Mouse (Mus musculus): Measurements from ENCODE around the gene Calu. TPM values are rescaled to one million over a fixed set of nuclear protein-coding genes. Genes with fewer than 3 reads are reported as not detected.

Gene Calu
- polyA plus RNA-seq, 1 experiment from 2014 or later: 166 TPM

- no peaks in the 10 kb centered on the region; the same call in 1 of the 2 replicates for H3K27me3 ChIP-seq (replicated peaks; ENCODE audit: control insufficient read depth, insufficient read depth, low read length)
- H3K36me3 ChIP-seq (ENCODE audit: control insufficient read depth, insufficient read depth, low read length): no peaks in the 10 kb centered on the region
- H3K27ac ChIP-seq (ENCODE audit: low read depth, low read length): peak overlapping the region; percentile 79
- peak; percentile 69 for ATAC-seq
- H3K4me2 ChIP-seq (ENCODE audit: low read length): peak overlapping the region; percentile 96
- H3K9me3 ChIP-seq (ENCODE audit: control insufficient read depth, low read length): no peaks in the 10 kb centered on the region
- peaks cover 20% of the 10 kb centered on the region for H3K4me1 ChIP-seq (ENCODE audit: control insufficient read depth, insufficient read depth, low read depth, low read length)
- WGBS: 2% methylated on average over 22 of the region's 24 CpGs
- peak overlapping the region; percentile 80 for H3K4me3 ChIP-seq (ENCODE audit: low read length)
- H3K9ac ChIP-seq (ENCODE audit: low read depth, low read length): peak overlapping the region; percentile 85
Observed at GRCm38 (mm10) chr6:29396714-29397540, 49.1 kb downstream of the Calu start.

DNA sequence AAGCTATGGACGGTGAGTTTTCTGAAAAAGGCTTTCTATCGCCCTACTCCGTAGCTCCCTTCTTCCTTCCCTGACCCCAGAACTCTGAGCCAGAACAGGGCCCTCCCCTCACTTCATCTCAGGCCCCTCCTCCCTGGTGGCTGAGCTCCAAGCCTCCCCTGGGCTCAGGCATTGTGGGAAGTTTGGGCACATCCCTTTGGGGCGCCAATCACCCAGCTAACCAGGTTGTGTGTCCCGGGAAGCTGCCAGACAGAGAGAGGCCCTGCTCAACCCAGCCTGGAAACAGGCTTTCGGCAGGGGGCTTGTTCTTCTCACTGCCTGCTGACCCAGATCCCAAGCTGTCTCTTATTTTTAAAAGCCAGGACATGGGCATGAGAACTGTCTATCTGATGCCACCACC lies 49.7 kb downstream of the Calu start:
- Histone ChIP-seq H3K27me3 (replicated peaks; ENCODE audit: control insufficient read depth, insufficient read depth, low read length) (no peaks in the 10 kb centered on the region; the same call in 1 of the 2 replicates), H3K9me3 (ENCODE audit: control insufficient read depth, low read length) (no peaks in the 10 kb centered on the region), H3K4me1 (ENCODE audit: control insufficient read depth, insufficient read depth, low read depth, low read length) (peaks cover 20% of the 10 kb centered on the region), H3K4me2 (ENCODE audit: low read length) (peak overlapping the region; percentile 96), H3K9ac (ENCODE audit: low read depth, low read length) (peak overlapping the region; percentile 85), H3K4me3 (ENCODE audit: low read length) (peak overlapping the region; percentile 80), H3K27ac (ENCODE audit: low read depth, low read length) (peak overlapping the region; percentile 79; the same call in 1 of the 2 replicates), H3K36me3 (ENCODE audit: control insufficient read depth, insufficient read depth, low read length) (no peaks in the 10 kb centered on the region)
- ATAC-seq: peak; percentile 66
- WGBS: 6% methylated on average over 6 of the region's 6 CpGs

GRCm38 (mm10) chr6:29399851-29400250 lies 52.0 kb downstream of the Calu start:
- Histone ChIP-seq H3K27me3 (replicated peaks; ENCODE audit: control insufficient read depth, insufficient read depth, low read length) (no peaks in the 10 kb centered on the region; the same call in 1 of the 2 replicates), H3K36me3 (ENCODE audit: control insufficient read depth, insufficient read depth, low read length) (no peaks in the 10 kb centered on the region), H3K9ac (ENCODE audit: low read depth, low read length) (no peak overlapping the region), H3K4me3 (ENCODE audit: low read length) (no peak overlapping the region), H3K9me3 (ENCODE audit: control insufficient read depth, low read length) (no peaks in the 10 kb centered on the region), H3K4me1 (ENCODE audit: control insufficient read depth, insufficient read depth, low read depth, low read length) (peaks cover 20% of the 10 kb centered on the region), H3K27ac (ENCODE audit: low read depth, low read length) (no peak overlapping the region), H3K4me2 (ENCODE audit: low read length) (no peak overlapping the region)
- ATAC-seq: no peak
- WGBS: 71% methylated on average over 4 of the region's 4 CpGs

DNA sequence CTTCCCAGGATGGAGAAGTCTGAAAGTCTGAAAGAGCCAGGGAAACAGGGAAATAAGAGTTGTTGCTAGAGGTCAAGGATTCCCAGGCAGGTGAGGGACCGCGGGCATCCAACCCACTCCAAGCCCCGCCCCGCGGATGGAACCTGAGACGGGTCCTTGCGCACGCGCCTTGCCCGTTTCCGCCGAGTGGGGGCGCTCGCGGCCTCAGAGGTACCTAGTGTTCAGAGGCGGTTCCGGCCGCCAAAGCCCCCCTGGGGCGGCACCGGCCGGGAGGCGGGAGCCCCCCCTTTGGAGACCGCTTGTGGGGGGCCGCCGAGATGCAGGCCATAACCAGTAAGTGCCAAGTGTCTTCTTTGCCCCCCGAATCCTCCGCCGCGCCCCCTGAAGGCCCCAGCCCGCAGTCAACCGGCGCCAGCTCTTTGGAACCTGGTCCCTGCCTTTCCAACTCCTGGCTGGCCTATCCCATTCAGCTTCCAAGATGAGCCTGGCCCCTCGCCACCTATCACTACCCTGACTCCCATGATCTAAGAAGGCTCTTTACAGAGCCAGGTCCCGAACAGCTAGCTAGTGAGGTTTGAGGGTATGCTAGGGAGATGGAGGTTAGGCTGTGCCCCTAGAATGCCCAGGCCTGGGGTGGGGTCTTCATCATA lies 54.9 kb downstream of the Calu start:
- Histone ChIP-seq H3K36me3 (ENCODE audit: control insufficient read depth, insufficient read depth, low read length) (no peaks in the 10 kb centered on the region), H3K4me3 (ENCODE audit: low read length) (no peak overlapping the region), H3K27ac (ENCODE audit: low read depth, low read length) (no peak overlapping the region), H3K4me2 (ENCODE audit: low read length) (peak overlapping the region; percentile 32; the same call in 1 of the 2 replicates), H3K4me1 (ENCODE audit: control insufficient read depth, insufficient read depth, low read depth, low read length) (peaks cover 2% of the 10 kb centered on the region; the same call in 1 of the 2 replicates), H3K9ac (ENCODE audit: low read depth, low read length) (no peak overlapping the region), H3K9me3 (ENCODE audit: control insufficient read depth, low read length) (no peaks in the 10 kb centered on the region), H3K27me3 (replicated peaks; ENCODE audit: control insufficient read depth, insufficient read depth, low read length) (no peaks in the 10 kb centered on the region; the same call in 1 of the 2 replicates)
- no peak for ATAC-seq
- WGBS: 6% methylated on average over 30 of the region's 34 CpGs

DNA sequence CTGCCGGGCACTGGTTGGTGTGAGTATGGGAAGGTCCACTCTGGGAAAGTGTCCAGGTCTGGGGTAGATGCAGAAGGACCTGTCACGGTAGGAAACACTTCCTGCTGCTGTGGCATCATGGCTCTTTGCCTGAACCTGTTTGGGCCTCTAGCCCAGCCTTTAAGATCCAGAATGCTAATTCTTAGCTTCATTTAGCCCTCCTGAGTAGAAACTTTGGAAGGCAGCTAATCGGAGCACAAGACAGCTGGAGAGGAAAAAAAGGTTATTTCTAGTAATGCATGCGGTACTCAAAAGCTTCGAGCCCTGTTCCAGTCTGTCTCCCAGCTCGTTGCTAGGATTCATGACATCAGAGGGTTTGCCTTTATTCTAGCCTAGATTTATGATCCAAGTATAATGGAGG lies 58.5 kb downstream of the Calu start:
- Histone ChIP-seq H3K9ac (ENCODE audit: low read depth, low read length) (no peak overlapping the region), H3K27me3 (replicated peaks; ENCODE audit: control insufficient read depth, insufficient read depth, low read length) (no peaks in the 10 kb centered on the region; the same call in 1 of the 2 replicates), H3K4me3 (ENCODE audit: low read length) (no peak overlapping the region), H3K9me3 (ENCODE audit: control insufficient read depth, low read length) (no peaks in the 10 kb centered on the region), H3K27ac (ENCODE audit: low read depth, low read length) (no peak overlapping the region), H3K4me2 (ENCODE audit: low read length) (no peak overlapping the region), H3K36me3 (ENCODE audit: control insufficient read depth, insufficient read depth, low read length) (peaks cover 12% of the 10 kb centered on the region), H3K4me1 (ENCODE audit: control insufficient read depth, insufficient read depth, low read depth, low read length) (no peaks in the 10 kb centered on the region)
- WGBS: 67% methylated on average over 6 of the region's 6 CpGs
- ATAC-seq: peak; percentile 71

DNA sequence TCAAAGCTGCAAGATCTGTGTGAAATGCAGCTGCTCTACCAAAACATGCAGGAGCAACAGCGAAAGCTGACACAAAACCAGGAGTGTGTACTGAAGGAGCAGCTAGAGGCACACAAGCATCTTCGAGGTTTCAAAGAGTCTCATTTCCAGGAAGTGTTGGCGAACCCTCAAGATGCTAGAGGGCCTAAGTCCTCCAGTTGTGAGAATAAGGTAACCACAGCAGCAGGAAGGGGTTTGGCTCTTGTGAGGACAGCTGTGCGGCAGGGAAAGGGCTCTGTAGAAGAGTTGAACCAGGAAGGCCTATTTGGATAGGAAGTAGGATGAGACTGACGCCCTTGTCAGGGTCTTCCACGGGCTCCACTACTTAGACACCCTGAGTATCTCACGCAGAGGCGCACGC lies 67.6 kb downstream of the Calu start:
- Histone ChIP-seq H3K9ac (ENCODE audit: low read depth, low read length) (no peak overlapping the region), H3K36me3 (ENCODE audit: control insufficient read depth, insufficient read depth, low read length) (peaks cover 16% of the 10 kb centered on the region)
- no peak for ATAC-seq

GRCm38 (mm10) chr6:29420596-29420995 lies 72.7 kb downstream of the Calu start:
- Histone ChIP-seq H3K4me2 (ENCODE audit: low read length) (no peak overlapping the region), H3K27ac (ENCODE audit: low read depth, low read length) (no peak overlapping the region), H3K9ac (ENCODE audit: low read depth, low read length) (no peak overlapping the region), H3K36me3 (ENCODE audit: control insufficient read depth, insufficient read depth, low read length) (peaks cover 7% of the 10 kb centered on the region; the same call in 1 of the 2 replicates), H3K4me1 (ENCODE audit: control insufficient read depth, insufficient read depth, low read depth, low read length) (no peaks in the 10 kb centered on the region), H3K9me3 (ENCODE audit: control insufficient read depth, low read length) (no peaks in the 10 kb centered on the region), H3K4me3 (ENCODE audit: low read length) (no peak overlapping the region), H3K27me3 (replicated peaks; ENCODE audit: control insufficient read depth, insufficient read depth, low read length) (no peaks in the 10 kb centered on the region)
- WGBS: 80% methylated on average over 2 of the region's 2 CpGs
- ATAC-seq: no peak

More for the DNA sequence above, 67.6 kb downstream of the Calu start:
- Histone ChIP-seq H3K4me3 (ENCODE audit: low read length) (no peak overlapping the region), H3K9me3 (ENCODE audit: control insufficient read depth, low read length) (no peaks in the 10 kb centered on the region), H3K27me3 (replicated peaks; ENCODE audit: control insufficient read depth, insufficient read depth, low read length) (no peaks in the 10 kb centered on the region), H3K4me2 (ENCODE audit: low read length) (no peak overlapping the region), H3K4me1 (ENCODE audit: control insufficient read depth, insufficient read depth, low read depth, low read length) (no peaks in the 10 kb centered on the region), H3K27ac (ENCODE audit: low read depth, low read length) (no peak overlapping the region)
- WGBS: 87% methylated on average over 9 of the region's 9 CpGs

- Histone ChIP-seq H3K4me1 (ENCODE audit: control insufficient read depth, insufficient read depth, low read depth, low read length) (no peaks in the 10 kb centered on the region), H3K4me3 (ENCODE audit: low read length) (no peak overlapping the region), H3K27me3 (replicated peaks; ENCODE audit: control insufficient read depth, insufficient read depth, low read length) (no peaks in the 10 kb centered on the region), H3K27ac (ENCODE audit: low read depth, low read length) (no peak overlapping the region), H3K9me3 (ENCODE audit: control insufficient read depth, low read length) (no peaks in the 10 kb centered on the region), H3K9ac (ENCODE audit: low read depth, low read length) (no peak overlapping the region), H3K36me3 (ENCODE audit: control insufficient read depth, insufficient read depth, low read length) (peaks cover 5% of the 10 kb centered on the region; the same call in 1 of the 2 replicates), H3K4me2 (ENCODE audit: low read length) (no peak overlapping the region)
- no peak for ATAC-seq
- 85% methylated on average over 8 of the region's 8 CpGs for WGBS
Observed at GRCm38 (mm10) chr6:29425118-29425517, 77.2 kb downstream of the Calu start.

DNA sequence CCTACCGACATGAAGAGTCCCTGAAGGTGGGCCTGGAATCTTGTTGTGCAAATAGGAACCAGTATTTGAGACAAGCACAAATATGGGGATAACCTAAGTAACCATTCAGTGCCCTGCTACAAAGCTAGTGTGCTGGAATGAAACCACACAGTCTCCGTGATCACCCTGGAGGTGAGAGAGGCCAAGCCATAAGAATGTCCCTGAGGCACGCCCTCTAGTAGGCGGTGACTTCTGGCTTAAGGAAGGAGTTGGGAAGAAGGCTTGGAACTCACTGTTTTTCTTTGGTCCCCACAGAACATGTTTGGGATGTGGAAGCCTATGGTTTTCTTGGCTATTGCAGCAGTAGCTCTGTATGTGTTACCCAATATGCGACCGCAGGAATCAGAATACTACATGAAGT lies 78.5 kb downstream of the Calu start:
- H3K9ac ChIP-seq (ENCODE audit: low read depth, low read length): no peak overlapping the region

More for the DNA sequence above, 78.5 kb downstream of the Calu start:
- Histone ChIP-seq H3K4me1 (ENCODE audit: control insufficient read depth, insufficient read depth, low read depth, low read length) (no peaks in the 10 kb centered on the region), H3K9me3 (ENCODE audit: control insufficient read depth, low read length) (no peaks in the 10 kb centered on the region), H3K4me3 (ENCODE audit: low read length) (no peak overlapping the region), H3K27ac (ENCODE audit: low read depth, low read length) (no peak overlapping the region), H3K27me3 (replicated peaks; ENCODE audit: control insufficient read depth, insufficient read depth, low read length) (no peaks in the 10 kb centered on the region), H3K4me2 (ENCODE audit: low read length) (no peak overlapping the region), H3K36me3 (ENCODE audit: control insufficient read depth, insufficient read depth, low read length) (peaks cover 5% of the 10 kb centered on the region; the same call in 1 of the 2 replicates)
- 82% methylated on average over 6 of the region's 6 CpGs for WGBS
- ATAC-seq: no peak
